ENCODE assay signal across 22 mouse cellular contexts in genomic region chr9:120504423-120504822, GRCm38 (mm10). TPM values are rescaled to one million over a fixed set of nuclear protein-coding genes. Genes with fewer than 3 reads are reported as not detected.
DNase-seq lines count a peak whose midpoint lies in the region; ATAC-seq lines count a peak whose summit lies in the region.
"Had no signal": no experiment of that assay in that cellular context is flagged by ENCODE, and none has a peak within 500 bp of the region (broad histone marks: within the 10 kb centered on the region; RNA-seq: fewer than 3 reads in every experiment).

No protein-coding gene starts in this region.

- intact Hi-C loops in left cerebral cortex, postnatal 14 days (cut with DNase I): loop anchor here (5.0 kb wide), 1 partner anchor 68 kb away; the partner anchor contains the start of gene Rpl14

- peak; percentile 63 for DNase-seq in 416B (ENCODE audit: low read depth)
- DNase-seq in adrenal gland, postnatal 10 days: no peak
- DNase-seq in adrenal gland, postnatal 36 days: no peak
- no peak for DNase-seq in left cerebral cortex, postnatal 14 days (ENCODE audit: low spot score in 2 of 2)
- DNase-seq: adrenal gland, adult 2 months; adrenal gland, adult 8-10 months; adrenal gland, postnatal 14 days; adrenal gland, postnatal 25 days; B cell, adult 2 months; cerebellum, adult 11 months; cerebellum, adult 11-12 months; cerebellum, adult 18-20 months; cerebellum, adult 2 months; cerebellum, adult 8-10 months had no signal

- ATAC-seq in granulocyte monocyte progenitor cell, adult 5-6 weeks (replicated peaks; ENCODE audit: poor library complexity, severe bottlenecking): peak; percentile 61
- ATAC-seq in megakaryocyte, adult 5-6 weeks (ENCODE audit: poor library complexity, severe bottlenecking): peak; percentile 64
- ATAC-seq in megakaryocyte progenitor cell, adult 5-6 weeks (replicated peaks; ENCODE audit: poor library complexity): peak; percentile 48
- ATAC-seq in frontal cortex, adult (ENCODE audit: low TSS enrichment): no peak
- ATAC-seq: activated CD4-positive, CD25-positive, alpha-beta regulatory T cell, adult 4 months; CD4-positive, CD25-positive, alpha-beta regulatory T cell, adult 4 months; Patski had no signal

RNA-seq across cellular contexts. Expression of gene Eif1b, which starts 12.4 kb away (rescaled TPM):
- 75.6 and 84.1 TPM in 2 replicates for total RNA-seq in granulocyte monocyte progenitor cell, adult 5-6 weeks (2014; fragmentation: Nextera tagmentation)
- total RNA-seq in granulocyte monocyte progenitor cell, adult 5-6 weeks (2017): 108 and 134 TPM in 2 replicates
- 54.6 and 68.3 TPM in 2 replicates for total RNA-seq in megakaryocyte, adult 5-6 weeks (2015)
- 80.3 and 107 TPM in 2 replicates for total RNA-seq in megakaryocyte, adult 5-6 weeks (2017)
- 61.7 and 79.5 TPM in 2 replicates for total RNA-seq in megakaryocyte progenitor cell, adult 5-6 weeks (2015)
- 93.5 and 120 TPM in 2 replicates for total RNA-seq in megakaryocyte progenitor cell, adult 5-6 weeks (2017)
- total RNA-seq in adrenal gland, postnatal 10 days (2021): 10 to 100 TPM; 46.2 to 51.3 TPM
- total RNA-seq in adrenal gland, postnatal 36 days (2021): 10 to 100 TPM; 64.2 to 67.7 TPM
- 100 to 1,000 TPM; 173 to 174 TPM for total RNA-seq in left cerebral cortex, postnatal 14 days (2021)

RNA-seq across cellular contexts. Expression of gene Entpd3, which starts 35.2 kb away (rescaled TPM):
- not detected in 2 replicates for total RNA-seq in granulocyte monocyte progenitor cell, adult 5-6 weeks (2014; fragmentation: Nextera tagmentation)
- not detected in 2 replicates for total RNA-seq in granulocyte monocyte progenitor cell, adult 5-6 weeks (2017)
- total RNA-seq in megakaryocyte, adult 5-6 weeks (2015): 0.11 and 0.21 TPM in 2 replicates
- 0.04 TPM in 1 of 2 replicates, not detected in the other for total RNA-seq in megakaryocyte, adult 5-6 weeks (2017)
- total RNA-seq in megakaryocyte progenitor cell, adult 5-6 weeks (2015): not detected in 2 replicates
- total RNA-seq in megakaryocyte progenitor cell, adult 5-6 weeks (2017): not detected in 2 replicates
- 1 to 10 TPM in 1 of 2 experiments, under 1 TPM in 1; 0.87 to 1.1 TPM for total RNA-seq in adrenal gland, postnatal 10 days (2021)
- total RNA-seq in adrenal gland, postnatal 36 days (2021): 1 to 10 TPM in 1 of 2 experiments, under 1 TPM in 1; 0.40 to 2.9 TPM
- 1 to 10 TPM; 3.1 to 4.7 TPM for total RNA-seq in left cerebral cortex, postnatal 14 days (2021)
- total RNA-seq: MEL had no signal
